Mouse (Mus musculus) heart, adult 8-10 months (tissue): ENCODE results near the gene Eml3. TPM values are rescaled to one million over a fixed set of nuclear protein-coding genes. Genes with fewer than 3 reads are reported as not detected.

Source experiments
- DNase-seq: peaks from one replicate; pipeline ENCODE4 v3.0.0; 2022; ENCODE audit warnings: low spot score
- total RNA-seq, 4 experiments: library from RNA; stranded (reverse); gene quantifications; 2 replicates each; pipeline ENCODE4 v1.2.4; 2022

Eml3 gene
- total RNA-seq, 4 experiments from 2014 or later, result 7.2 to 9.1 (median 7.5) TPM

DNA sequence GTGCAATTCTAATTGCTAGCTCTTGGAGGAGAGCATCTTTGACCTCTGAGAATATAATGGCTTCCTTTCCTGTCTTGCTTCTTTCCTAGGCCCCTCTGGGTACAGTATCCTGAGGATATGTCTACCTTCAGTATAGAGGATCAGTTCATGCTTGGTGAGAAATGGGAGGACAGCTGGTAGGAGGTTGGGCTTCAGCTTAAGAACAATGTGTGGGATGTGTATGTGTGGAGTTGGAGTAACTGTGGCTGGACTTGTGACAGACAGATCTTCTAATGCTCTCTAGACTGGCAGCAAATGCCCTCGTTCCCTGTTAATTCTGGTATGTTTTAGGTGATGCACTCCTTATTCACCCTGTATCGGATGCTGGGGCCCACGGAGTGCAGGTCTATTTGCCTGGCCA lies 15.1 kb upstream of the Eml3 start:
- no peak for DNase-seq

DNA sequence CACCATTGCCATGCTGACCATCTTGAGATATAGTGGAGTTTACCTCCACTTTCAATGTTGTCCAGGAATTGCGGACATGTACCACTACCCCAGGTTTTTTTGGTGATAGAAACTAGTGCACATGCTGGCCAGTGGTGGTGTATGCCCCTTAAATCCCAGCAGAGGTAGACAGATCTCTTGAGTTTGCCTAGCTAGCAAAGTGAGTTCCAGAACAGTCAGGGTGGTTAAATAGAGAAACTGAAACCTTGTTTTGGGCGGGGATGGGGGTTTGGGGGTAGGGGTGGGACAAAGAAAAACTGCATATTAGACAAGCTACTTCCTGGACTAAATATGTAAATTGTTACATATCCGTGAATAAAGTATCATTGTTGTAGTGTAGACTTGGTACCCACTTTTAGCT lies 10.4 kb upstream of the Eml3 start:
- no peak for DNase-seq

DNA sequence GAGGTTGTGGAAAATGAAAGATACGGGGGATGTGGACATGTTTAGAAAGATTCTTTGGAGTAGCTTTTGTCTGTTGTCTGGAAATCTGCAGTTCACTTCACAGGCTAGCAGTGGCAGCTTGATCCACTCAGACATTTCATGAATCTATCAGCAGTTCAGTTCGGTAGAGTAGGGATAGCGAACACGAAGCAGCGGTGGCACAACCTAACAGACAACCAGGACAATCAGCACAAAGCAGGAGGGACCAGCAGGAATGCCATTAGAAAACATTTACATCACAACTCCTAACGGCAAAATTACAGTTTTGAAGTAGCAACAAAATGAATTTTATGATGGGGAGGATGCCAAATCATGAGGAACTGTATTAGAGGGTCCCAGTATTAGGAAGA lies 9.7 kb upstream of the Eml3 start:
- DNase-seq, result no peak

DNA sequence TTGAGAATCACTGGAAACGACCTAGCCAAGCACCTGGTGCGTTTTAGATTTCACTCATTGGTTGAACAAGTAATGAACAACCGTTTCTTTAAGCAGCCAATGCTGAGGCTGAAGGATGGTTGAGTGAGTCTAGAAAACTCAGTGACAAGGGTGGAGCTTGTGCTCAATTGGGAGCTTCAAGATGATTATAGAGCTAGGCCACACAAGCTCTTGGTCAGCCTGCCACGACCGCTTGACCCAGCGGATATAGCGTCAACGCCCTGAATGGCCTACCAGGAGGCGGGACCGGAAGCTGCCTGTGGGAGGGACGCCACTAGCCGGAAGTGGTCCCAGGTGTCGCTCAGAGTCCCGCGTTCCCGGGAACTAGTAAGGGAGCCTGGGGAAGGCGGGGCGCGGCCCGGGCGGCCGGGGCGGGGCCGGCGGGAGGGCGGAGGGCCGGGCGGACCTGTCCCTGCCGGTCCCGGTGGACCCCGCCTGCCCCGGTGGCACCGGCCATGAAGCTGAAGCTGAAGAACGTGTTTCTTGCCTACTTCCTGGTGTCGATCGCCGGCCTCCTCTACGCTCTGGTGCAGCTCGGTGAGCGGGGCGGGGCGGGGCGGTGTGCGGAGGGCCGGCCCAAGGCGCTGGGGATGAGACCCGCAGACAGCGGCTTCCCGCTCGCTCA lies 9.1 kb upstream of the Eml3 start, which contains the start of gene B3gat3:
TSS of gene B3gat3 (plus strand) at position 302 of the 664 bp plus-strand sequence.
- DNase-seq, result peak; percentile 98

DNA sequence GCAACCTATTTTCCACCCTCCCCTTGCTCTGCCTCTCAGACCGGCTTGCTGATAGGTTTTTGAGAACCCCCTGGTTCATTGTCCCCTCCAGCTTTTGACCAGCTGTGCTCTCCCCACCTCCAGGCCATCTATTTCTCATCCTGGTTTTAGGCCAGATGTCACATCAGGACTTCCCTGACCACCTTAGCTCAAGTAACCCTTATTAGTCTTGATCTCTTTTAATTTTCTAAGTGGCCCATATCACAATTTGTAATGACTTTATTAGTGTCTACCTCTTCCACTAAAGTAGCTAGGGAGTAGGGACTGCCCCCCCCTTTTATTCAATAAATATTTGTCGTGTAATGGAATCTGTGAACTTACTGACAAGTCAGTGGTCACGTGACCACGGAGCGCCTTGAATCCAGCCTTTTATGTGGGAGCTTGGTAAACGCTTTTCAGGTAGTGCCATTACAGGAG lies 8.5 kb upstream of the Eml3 start:
- DNase-seq, result no peak

DNA sequence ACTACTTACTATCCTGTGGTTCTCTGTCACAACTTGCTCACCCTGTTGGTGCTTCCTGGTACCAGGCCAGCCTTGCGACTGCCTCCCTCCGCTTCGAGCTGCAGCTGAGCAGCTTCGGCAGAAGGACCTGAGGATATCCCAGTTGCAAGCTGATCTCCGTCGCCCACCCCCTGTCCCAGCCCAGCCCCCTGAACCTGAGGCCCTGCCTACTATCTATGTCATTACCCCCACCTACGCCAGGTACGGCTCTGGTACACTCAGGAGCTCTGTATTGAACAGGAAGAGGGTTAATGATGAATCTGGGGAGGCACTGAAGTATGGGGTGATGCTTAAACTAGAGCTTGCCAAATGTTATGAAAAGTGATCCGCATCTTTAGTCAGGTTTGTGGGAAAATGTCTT lies 7.6 kb upstream of the Eml3 start:
- DNase-seq, result no peak

DNA sequence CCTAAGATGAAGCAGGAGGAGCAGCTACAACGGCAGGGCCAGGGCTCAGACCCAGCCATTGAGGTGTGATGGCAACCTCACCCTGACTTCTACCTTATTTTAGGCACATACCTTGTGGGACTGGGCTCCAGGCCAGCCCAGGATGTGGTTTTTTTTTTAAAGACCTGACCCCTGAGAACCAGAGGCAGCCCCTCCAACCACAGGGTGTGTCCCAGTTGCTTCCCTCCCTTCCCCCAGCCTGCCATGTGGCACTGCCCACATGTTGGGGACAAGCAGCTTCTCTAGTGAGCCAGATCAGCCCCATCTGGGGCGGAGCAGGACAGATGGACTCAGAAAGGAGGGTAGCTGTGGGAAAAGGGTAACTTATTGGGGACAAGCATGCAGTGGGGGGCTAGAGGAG lies 2.6 kb upstream of the Eml3 start:
- DNase-seq, result no peak

DNA sequence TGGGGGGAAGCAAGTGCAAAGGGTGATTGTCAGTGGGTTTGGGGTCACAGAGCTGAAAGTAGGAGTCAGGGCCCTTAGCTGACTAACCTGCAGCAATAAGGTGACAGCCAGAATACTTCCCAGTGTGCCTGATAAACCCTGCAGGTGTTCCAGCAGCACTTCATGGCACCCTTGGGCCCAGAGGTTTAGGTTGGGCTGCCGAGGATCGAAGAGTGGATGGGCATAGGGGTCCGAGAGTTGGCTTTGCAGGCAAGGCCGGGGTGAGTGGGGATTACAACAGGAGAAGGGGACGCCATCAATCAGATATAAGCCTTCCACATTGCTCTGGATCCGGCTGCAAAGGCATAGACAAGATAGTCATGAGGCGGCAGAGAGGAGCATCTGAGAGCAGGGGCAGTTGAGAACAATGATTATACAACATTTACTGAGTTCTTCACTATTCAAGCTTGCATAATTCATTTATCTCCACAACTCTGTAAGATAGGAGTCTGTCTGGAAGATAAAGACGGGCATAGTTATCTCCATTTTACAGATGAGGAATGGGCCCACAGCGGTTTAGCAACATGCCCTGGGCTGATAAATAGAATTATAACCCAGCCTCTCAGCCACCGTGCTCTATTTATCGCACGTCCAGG lies 1.3 kb upstream of the Eml3 start:
- DNase-seq, result no peak

DNA sequence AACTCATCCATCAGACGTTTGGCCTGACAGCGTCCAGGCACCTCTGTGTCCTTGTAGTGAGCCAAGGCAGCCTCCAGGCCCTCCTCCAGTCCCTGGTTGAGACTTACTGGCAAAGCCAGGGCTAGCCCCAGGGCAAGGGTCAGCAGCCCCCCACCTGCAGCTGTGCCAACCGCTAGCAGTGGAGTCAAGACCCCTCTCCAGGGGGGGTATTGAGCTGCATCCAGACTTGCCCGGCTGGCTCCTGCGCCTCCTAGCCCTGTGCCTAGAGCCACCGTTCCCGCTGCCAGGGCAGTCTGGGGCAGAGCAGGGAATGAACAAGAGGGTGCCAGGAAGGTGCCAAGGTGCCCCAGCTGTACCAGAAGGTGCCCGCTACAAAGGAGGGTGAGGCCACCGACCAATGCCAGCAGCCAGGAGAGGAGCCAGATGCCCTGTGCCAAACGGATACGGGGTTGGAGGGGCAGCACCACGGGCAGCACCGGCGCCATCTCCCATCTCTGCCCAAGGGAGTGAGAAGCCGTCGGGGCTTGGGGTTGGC lies 596 bp upstream of the Eml3 start:
- DNase-seq, result no peak

DNA sequence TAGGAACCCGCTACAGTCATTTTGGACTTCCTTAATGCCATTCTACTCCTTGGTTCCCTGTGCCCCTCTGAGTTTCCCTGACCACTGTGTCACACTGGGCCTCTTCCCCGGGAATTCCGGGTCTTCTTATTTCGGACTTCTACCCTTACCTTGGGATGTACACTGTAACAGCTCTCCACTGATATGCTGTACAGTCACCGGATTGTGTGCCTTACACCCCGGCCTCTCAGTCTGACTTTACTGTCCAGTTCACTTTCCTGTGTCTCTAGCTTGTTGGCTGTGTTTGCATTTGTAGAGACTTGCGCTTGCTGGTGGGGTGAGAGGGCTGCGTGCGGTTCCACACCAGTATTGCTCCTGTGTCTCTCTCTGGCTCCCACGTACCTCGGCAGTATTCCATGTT lies 765 bp downstream of the Eml3 start:
- DNase-seq, result no peak

DNA sequence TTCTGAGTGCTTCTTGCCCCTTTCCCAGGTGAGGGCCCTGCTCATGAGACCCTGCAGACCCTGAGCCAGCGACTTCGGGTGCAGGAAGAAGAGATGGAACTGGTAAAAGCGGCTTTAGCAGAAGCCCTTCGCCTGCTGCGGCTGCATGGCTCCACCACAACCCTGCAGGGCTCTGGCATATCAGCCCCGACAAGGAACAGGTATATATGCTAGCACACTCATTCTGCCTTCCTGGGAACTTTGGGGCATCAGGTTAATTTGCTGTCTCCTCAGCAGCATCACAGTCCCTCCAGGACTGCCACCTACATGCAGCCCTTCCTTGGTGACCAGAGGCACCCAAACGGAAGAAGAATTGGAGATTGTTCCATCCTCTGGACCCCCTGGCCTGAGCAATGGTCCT lies 1.4 kb downstream of the Eml3 start:
- no peak for DNase-seq

DNA sequence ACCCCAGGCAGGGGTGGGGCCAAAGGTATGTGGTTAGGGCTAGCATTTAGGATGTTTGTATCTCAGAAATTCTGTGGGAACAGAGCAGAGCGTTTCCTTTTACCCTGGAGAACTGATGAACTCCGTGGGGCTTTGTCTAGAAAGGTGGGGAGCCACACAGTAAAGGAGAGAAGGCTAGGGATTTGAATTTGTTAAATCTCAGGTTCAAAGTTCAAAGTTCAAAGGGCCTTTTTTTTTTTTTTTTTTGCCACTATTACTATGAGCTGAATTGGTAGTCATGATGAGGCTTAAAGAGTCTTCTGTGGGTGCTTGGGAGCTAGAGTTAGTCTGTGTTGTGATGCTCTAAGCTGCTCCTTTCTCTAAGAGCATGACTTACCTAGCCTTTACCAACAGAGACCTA lies 7.4 kb downstream of the Eml3 start:
- no peak for DNase-seq

DNA sequence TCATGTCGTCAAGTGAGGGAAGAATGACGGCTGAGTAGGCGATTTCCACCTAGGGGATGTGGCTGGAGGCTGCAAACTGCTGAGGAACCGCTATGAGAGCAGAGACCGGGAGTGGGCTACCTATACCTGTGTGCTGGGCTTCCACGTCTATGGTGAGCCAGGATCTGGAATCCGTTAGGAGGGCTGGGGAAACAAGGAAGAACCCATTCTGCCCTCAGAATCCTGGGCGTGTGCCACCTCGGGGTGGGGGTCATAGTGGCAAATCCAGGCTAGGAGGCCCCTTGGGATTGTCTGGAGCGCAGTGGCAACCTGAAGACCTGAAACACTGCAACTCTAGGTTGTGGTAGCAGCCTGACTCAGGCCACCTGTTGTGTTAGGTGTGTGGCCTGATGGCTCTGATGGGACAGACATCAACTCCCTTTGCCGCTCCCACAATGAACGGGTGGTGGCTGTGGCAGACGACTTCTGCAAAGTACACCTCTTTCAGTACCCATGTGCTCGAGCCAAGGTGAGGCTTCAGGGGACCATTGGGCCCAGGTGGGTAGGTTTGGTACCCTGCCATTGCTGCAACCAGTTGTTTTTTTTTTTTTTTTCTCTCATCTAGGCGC lies 11.3 kb downstream of the Eml3 start:
- no peak for DNase-seq

DNA sequence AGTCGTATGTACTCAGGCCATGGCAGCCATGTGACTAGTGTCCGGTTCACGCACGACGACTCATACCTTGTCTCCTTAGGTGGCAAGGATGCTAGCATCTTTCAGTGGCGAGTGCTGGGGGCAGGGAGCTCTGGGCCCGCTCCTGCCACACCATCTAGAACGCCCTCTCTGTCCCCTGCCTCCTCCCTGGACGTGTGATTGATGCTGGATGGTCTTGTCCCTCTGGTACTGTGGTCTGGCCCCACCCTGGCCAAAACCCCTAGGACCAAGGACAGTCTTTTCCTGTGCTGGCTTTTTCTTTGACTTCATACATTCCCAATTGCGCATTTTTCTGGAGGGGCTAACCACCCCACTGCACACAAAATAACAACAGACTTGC lies 11.8 kb downstream of the Eml3 start:
- no peak for DNase-seq

DNA sequence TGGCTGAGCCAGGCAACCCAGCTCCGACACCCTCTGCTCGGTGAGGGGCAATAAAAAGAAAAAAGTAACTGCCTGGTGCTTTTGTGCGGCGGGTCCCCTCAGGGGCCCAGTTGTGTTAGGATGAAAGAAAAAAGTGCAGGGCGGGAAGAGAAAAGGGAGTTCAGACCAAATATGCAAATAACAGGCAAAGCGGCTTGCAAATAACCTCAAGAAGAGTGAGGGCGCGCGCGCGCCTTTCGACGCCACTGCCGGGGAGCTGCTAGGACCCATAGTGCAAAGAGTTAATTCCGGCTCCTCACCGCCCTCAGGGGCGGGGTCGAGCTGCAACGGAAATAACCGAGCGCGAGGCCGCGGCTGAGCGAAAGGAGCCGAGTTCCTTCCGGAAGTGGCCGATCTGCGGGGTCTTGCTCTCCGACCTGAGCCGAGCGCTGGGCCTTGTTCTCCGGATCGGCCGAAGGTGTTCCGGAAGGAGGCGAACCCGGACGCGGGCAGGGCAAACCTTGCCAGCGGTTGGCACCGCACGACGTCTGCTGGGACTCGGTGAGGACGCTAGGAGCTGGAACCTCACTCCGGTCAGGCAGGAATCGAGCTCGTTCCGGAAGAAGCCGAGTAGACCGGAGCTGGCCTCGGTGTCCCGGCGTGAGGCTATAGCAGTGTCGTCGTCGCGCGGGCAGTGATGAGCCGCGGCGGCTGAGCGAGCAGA lies 12.3 kb downstream of the Eml3 start, which contains the start of gene Mta2:
TSS of gene Mta2 (plus strand) at position 361 of the 703 bp plus-strand sequence.
- DNase-seq, result peak; percentile 91

DNA sequence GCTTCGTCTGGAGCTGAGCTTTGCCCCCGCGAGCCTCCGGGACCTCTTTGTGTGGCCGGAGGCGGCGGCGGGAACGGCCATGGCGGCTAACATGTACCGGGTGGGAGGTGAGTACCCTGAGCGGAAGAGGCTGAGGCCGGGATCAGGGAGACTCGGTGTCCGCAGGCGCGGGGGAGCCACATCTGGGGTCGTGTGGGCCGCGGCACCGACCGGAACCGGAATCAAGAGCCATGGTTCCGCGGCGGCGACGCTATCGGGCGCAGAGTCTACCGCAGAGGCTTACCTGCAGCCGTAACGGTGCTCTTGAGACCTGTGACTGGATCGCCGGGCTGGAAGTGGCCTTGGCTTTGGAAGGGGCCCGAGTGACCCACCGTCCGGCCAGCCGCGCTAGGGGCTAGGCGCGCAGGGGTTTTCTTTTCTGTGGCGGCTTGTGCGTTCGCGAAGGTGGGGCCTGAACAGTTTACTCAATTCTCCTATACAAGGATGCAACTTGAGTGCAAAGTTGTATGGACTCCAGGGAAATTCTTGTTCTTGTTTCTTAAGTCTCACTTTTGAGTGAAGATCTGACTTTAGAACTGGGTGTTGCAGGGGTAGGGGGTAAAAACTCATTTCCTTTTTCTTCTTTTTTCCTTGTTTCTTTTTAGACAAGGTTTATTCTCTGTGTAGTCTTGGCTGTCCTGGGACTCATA lies 13.1 kb downstream of the Eml3 start:
- no peak for DNase-seq

DNA sequence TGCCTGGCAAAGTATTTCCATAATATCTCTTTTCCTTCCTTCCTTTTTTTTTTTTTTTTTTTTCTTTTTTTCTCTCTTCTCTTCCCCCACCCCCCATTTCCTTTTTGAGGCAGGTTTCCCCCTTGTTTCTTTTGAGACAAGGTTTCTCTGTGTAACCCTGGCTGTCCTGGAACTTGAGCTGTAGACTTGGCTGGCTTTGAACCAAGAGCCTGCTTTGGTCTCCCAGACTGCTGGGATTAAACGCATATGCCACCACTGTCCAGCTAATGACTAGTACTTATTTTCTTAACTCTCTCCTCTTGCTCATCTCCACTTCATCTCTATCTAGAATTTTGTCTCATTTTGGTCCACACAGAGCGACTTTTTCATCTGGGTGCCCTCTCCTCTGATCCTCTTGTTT lies 13.7 kb downstream of the Eml3 start:
- DNase-seq, result no peak

DNA sequence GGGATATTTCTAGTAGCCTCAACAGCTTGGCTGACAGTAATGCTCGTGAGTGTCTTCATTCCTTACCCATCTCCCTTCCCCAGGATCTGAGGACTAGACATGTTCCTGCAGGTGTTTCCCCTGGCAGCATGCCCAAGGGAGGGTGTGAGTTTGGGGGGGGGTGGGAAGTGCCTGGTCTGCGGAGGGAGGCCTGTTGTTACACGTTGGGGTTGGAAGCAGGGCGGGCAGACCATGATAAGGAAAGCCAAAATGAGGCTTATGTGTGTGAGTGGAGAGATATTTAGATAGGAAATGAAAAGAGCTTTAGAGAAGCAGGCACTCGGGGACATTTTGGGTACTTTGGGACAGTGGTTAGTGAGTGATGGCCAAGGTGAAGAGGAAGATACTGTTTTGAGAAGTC lies 14.7 kb downstream of the Eml3 start:
- no peak for DNase-seq

DNA sequence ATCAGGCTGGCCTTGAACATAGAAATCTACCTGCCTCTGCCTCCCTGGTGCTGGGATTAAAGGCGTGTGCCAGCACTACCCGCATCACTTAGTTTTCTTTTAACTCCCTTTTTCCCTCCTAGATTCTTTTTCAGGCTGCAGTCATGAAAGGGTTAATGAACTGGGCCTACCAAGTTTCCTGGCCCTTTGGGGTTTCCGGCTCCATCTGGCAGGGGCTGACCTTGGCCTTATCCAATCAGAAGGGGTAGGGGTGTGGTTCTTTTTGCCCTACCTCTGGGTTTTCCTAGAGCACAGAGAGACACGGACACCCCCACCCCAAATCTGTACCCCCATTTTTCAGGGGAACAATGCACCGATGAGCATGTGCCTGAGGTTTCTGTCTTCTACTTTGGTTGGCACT lies 15.4 kb downstream of the Eml3 start:
- DNase-seq, result peak; percentile 62

DNA sequence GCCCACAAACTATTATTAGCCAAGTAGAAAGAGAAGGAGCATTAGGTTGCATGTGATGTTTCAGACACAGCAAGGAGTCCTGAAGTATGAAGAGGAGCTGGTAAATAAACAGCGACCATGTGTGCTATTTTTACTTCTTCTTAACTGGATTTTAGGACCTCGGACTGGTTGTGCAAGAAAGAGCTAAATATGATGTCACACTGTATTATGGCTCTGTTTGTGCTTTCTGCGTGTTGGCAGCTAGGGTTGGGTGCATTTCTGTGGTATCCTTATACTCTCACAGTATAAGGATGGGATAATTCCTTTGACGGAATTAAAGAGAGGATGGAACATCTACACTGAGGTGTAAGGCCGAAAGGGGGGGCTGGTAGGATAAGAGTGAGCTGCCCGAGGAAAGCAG lies 15.9 kb downstream of the Eml3 start:
- no peak for DNase-seq

DNA sequence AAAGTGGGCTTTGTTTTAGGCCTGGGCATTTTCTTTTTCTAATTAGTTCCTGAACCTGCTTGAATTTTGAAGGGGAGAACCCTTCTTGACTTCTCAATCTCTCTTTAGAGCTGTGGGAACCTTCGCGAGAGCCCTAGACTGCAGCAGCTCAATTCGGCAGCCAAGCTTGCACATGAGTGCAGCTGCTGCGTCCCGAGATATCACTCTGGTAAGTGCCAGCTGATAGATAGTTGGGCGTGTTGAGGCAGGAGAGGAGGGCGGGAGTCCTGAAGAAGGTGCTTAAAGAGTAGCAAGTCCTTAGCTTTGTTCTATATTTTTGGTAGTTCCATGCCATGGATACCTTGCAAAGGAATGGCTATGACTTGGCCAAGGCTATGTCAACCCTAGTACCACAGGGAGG lies 17.6 kb downstream of the Eml3 start:
- no peak for DNase-seq

DNA sequence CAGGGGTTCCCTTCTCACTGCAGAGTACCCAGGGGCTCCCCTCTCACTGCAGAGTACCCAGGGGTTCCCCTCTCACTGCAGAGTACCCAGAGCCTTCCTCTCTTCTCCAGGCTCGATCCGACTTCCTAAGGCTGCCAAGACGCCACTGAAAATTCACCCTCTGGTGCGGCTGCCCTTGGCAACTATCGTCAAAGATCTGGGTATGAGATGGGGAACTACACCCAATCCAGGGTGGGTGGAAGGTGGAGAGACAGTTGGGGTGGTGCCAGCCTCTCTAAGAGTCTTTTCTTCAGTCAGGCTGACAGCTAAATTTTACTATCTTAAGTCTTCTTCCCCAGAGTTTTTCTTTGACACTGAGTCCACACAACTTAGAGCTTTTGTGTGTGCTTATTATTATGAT lies 20.8 kb downstream of the Eml3 start:
- DNase-seq, result no peak
